Mouse (Mus musculus) intestine, embryonic 14.5 days (tissue): Measurements from ENCODE around the gene Ano1. TPM values are rescaled to one million over a fixed set of nuclear protein-coding genes. Genes with fewer than 3 reads are reported as not detected.
A peak's percentile ranks its signal among the peaks of the same experiment; 100 is the strongest.

Source experiments
- ATAC-seq: fragments of 200-750 bp; cut with Nextera tagmentation; replicated peaks from 2 replicates; pipeline ENCODE4 v1.8.0; 2017; ENCODE audit warnings: low read depth, moderate number of reproducible peaks, moderate TSS enrichment, moderate library complexity; ENCODE audit not compliant: low FRiP score, low TSS enrichment
- DNase-seq: peaks from one replicate; pipeline ENCODE4 v3.0.0-alpha.2; 2018; ENCODE audit warnings: low spot score
- H3K27ac ChIP-seq: fragments of 300-500 bp; sonication (generic); 2 replicates; pipeline ENCODE4 v1.5.1; 2014; ENCODE audit warnings: low read depth, mild to moderate bottlenecking, control low read depth
- H3K27me3 ChIP-seq: fragments of 300-500 bp; sonication (generic); replicated peaks from 2 replicates; pipeline ENCODE4 v1.6.1; 2014; ENCODE audit warnings: low read length, control low read depth; ENCODE audit not compliant: control insufficient read depth, insufficient read depth
- H3K36me3 ChIP-seq: fragments of 300-500 bp; sonication (generic); 2 replicates; pipeline ENCODE4 v1.6.1; 2014; ENCODE audit warnings: low read length, control low read depth; ENCODE audit not compliant: control insufficient read depth, insufficient read depth
- H3K4me1 ChIP-seq: fragments of 300-500 bp; sonication (generic); replicated peaks from 2 replicates; pipeline ENCODE4 v1.6.1; 2014; ENCODE audit warnings: low read length, control low read depth, mixed read lengths; ENCODE audit not compliant: control insufficient read depth, insufficient read depth
- H3K4me2 ChIP-seq: fragments of 300-500 bp; sonication (generic); 2 replicates; pipeline ENCODE4 v1.6.1; 2014; ENCODE audit warnings: low read length
- H3K4me3 ChIP-seq: fragments of 300-500 bp; sonication (generic); 2 replicates; pipeline ENCODE4 v1.5.1; 2014; ENCODE audit warnings: low read depth, low read length, control low read depth, mixed read lengths
- H3K9ac ChIP-seq: fragments of 300-500 bp; sonication (generic); 2 replicates; pipeline ENCODE4 v1.6.1; 2014; ENCODE audit warnings: mild to moderate bottlenecking, low read length
- H3K9me3 ChIP-seq: fragments of 300-500 bp; sonication (generic); 2 replicates; pipeline ENCODE4 v1.6.1; 2016; ENCODE audit warnings: low read length, control low read depth; ENCODE audit not compliant: control insufficient read depth
- WGBS: fragments of 180-500 bp; shearing (Covaris S2); extraction: QIAGEN DNeasy Blood & Tissue Kit; methylation state at CpG from one replicate; pipeline ENCODE4 v1.1.7; 2014; 5-methylcytosine and 5-hydroxymethylcytosine counted together
- polyA plus RNA-seq: library from polyadenylated mRNA; unstranded; fragments of >200 nt; fragmentation: Nextera tagmentation; extraction: Ambion mirVana; gene quantifications from 2 replicates; pipeline ENCODE4 v1.2.1, GENCODE M21; 2014

Gene Ano1
- polyA plus RNA-seq, 1 experiment from 2014 or later: 39.1 TPM

- no peak for ATAC-seq
- Histone ChIP-seq H3K27me3 (no peaks in the 10 kb centered on the region), H3K4me1 (peaks cover 42% of the 10 kb centered on the region), H3K4me2 (no peak overlapping the region), H3K36me3 (no peaks in the 10 kb centered on the region), H3K27ac (no peak overlapping the region), H3K9ac (no peak overlapping the region), H3K9me3 (no peaks in the 10 kb centered on the region), H3K4me3 (no peak overlapping the region)
- 82% methylated on average over 5 of the region's 5 CpGs for WGBS
- DNase-seq: no peak
Observed at GRCm38 (mm10) chr7:144743874-144744273, 7.9 kb downstream of the Ano1 start.

- Histone ChIP-seq H3K27me3 (no peaks in the 10 kb centered on the region), H3K4me1 (peaks cover 41% of the 10 kb centered on the region), H3K9ac (no peak overlapping the region), H3K27ac (peak overlapping the region; percentile 60), H3K9me3 (no peaks in the 10 kb centered on the region), H3K4me3 (no peak overlapping the region), H3K36me3 (no peaks in the 10 kb centered on the region), H3K4me2 (no peak overlapping the region)
- 29% methylated on average over 7 of the region's 7 CpGs for WGBS
- DNase-seq: no peak
- ATAC-seq: no peak; the same call in 1 of the 2 replicates
Observed at GRCm38 (mm10) chr7:144740643-144741042, 11.1 kb downstream of the Ano1 start.

GRCm38 (mm10) chr7:144739810-144740209 lies 12.0 kb downstream of the Ano1 start:
- Histone ChIP-seq H3K4me1 (peaks cover 41% of the 10 kb centered on the region), H3K9me3 (no peaks in the 10 kb centered on the region), H3K36me3 (no peaks in the 10 kb centered on the region), H3K4me3 (no peak overlapping the region), H3K27ac (peak overlapping the region; percentile 69), H3K9ac (no peak overlapping the region), H3K27me3 (no peaks in the 10 kb centered on the region), H3K4me2 (no peak overlapping the region)
- DNase-seq (no peak), ATAC-seq (no peak; the same call in 1 of the 2 replicates)
- WGBS: 9% methylated on average over 3 of the region's 3 CpGs

- Histone ChIP-seq H3K27me3 (no peaks in the 10 kb centered on the region), H3K36me3 (no peaks in the 10 kb centered on the region), H3K4me1 (peaks cover 41% of the 10 kb centered on the region), H3K4me3 (peak overlapping the region; percentile 43), H3K9ac (peak overlapping the region; percentile 61), H3K9me3 (no peaks in the 10 kb centered on the region), H3K4me2 (peak overlapping the region; percentile 90), H3K27ac (peak overlapping the region; percentile 69; the same call in 1 of the 2 replicates)
- 0 out of 2 replicates have a peak, but pooled peaks have one; percentile 24 for ATAC-seq
- 1% methylated on average over 33 of the region's 33 CpGs for WGBS
- no peak for DNase-seq
Observed at GRCm38 (mm10) chr7:144738357-144738798, 13.4 kb downstream of the Ano1 start.

- peaks cover 10% of the 10 kb centered on the region; the same call in 1 of the 2 replicates for H3K4me1 ChIP-seq
- no peak for ATAC-seq
- no peaks in the 10 kb centered on the region for H3K27me3 ChIP-seq
- H3K4me2 ChIP-seq: no peak overlapping the region
- H3K9me3 ChIP-seq: no peaks in the 10 kb centered on the region
- H3K27ac ChIP-seq: no peak overlapping the region
- DNase-seq: no peak
- H3K9ac ChIP-seq: no peak overlapping the region
- no peaks in the 10 kb centered on the region for H3K36me3 ChIP-seq
- H3K4me3 ChIP-seq: no peak overlapping the region
- WGBS: 33% methylated on average over 4 of the region's 4 CpGs
Observed at GRCm38 (mm10) chr7:144731897-144732291, 19.9 kb downstream of the Ano1 start.

- ATAC-seq (peak; percentile 44), DNase-seq (no peak)
- H3K4me2 ChIP-seq: no peak overlapping the region
- H3K27me3 ChIP-seq: no peaks in the 10 kb centered on the region
- H3K9ac ChIP-seq: no peak overlapping the region
- H3K4me3 ChIP-seq: no peak overlapping the region
- H3K27ac ChIP-seq: no peak overlapping the region
- H3K36me3 ChIP-seq: no peaks in the 10 kb centered on the region
- no peaks in the 10 kb centered on the region for H3K9me3 ChIP-seq
- H3K4me1 ChIP-seq: peaks cover 10% of the 10 kb centered on the region; the same call in 1 of the 2 replicates
- WGBS: 49% methylated on average over 9 of the region's 9 CpGs
Observed at GRCm38 (mm10) chr7:144731182-144731896, 20.4 kb downstream of the Ano1 start.

- DNase-seq: no peak
- H3K27ac ChIP-seq: no peak overlapping the region
- H3K36me3 ChIP-seq: no peaks in the 10 kb centered on the region
- 39% methylated on average over 1 of the region's 1 CpGs for WGBS
- H3K9me3 ChIP-seq: no peaks in the 10 kb centered on the region
- H3K27me3 ChIP-seq: no peaks in the 10 kb centered on the region
- no peak overlapping the region for H3K4me3 ChIP-seq
- no peak overlapping the region for H3K9ac ChIP-seq
- no peak for ATAC-seq
- no peaks in the 10 kb centered on the region for H3K4me1 ChIP-seq
- no peak overlapping the region for H3K4me2 ChIP-seq
Observed at GRCm38 (mm10) chr7:144724283-144724682, 27.5 kb downstream of the Ano1 start.

- H3K27ac ChIP-seq: no peak overlapping the region
- no peak overlapping the region for H3K4me2 ChIP-seq
- no peak overlapping the region for H3K9ac ChIP-seq
- no peak for DNase-seq
- H3K36me3 ChIP-seq: no peaks in the 10 kb centered on the region
- no peaks in the 10 kb centered on the region for H3K27me3 ChIP-seq
- H3K4me3 ChIP-seq: no peak overlapping the region
- no peak for ATAC-seq
- no peaks in the 10 kb centered on the region for H3K4me1 ChIP-seq
- WGBS: 68% methylated on average over 4 of the region's 4 CpGs
- no peaks in the 10 kb centered on the region for H3K9me3 ChIP-seq
Observed at GRCm38 (mm10) chr7:144719956-144720355, 31.8 kb downstream of the Ano1 start.

- WGBS: 77% methylated on average over 5 of the region's 5 CpGs
- H3K27ac ChIP-seq: no peak overlapping the region
- DNase-seq (no peak), ATAC-seq (no peak)
- H3K9me3 ChIP-seq: no peaks in the 10 kb centered on the region
- H3K4me3 ChIP-seq: no peak overlapping the region
- H3K36me3 ChIP-seq: no peaks in the 10 kb centered on the region
- no peak overlapping the region for H3K4me2 ChIP-seq
- H3K4me1 ChIP-seq: no peaks in the 10 kb centered on the region
- no peak overlapping the region for H3K9ac ChIP-seq
- H3K27me3 ChIP-seq: no peaks in the 10 kb centered on the region
Observed at GRCm38 (mm10) chr7:144717736-144718135, 34.0 kb downstream of the Ano1 start.
